Mouse (Mus musculus) kidney, embryonic 14.5 days (tissue): ENCODE measurements around the gene P3h1. TPM values are rescaled to one million over a fixed set of nuclear protein-coding genes. Genes with fewer than 3 reads are reported as not detected.

Source experiments
- ATAC-seq: fragments of 200-750 bp; cut with Nextera tagmentation; 2 replicates; pipeline ENCODE4 v1.8.0; 2017; ENCODE audit warnings: moderate number of reproducible peaks, mild to moderate bottlenecking, moderate TSS enrichment, moderate library complexity; ENCODE audit not compliant: low FRiP score, low TSS enrichment
- H3K27ac ChIP-seq: fragments of 300-500 bp; sonication (generic); 2 replicates; pipeline ENCODE4 v1.5.1; 2014; ENCODE audit warnings: low read depth, mild to moderate bottlenecking, low read length, moderate library complexity, mixed read lengths
- H3K27me3 ChIP-seq: fragments of 300-500 bp; sonication (generic); 2 replicates; pipeline ENCODE4 v1.6.1; 2014; ENCODE audit warnings: mild to moderate bottlenecking, low read length; ENCODE audit not compliant: control insufficient read depth, insufficient read depth
- H3K36me3 ChIP-seq: fragments of 300-500 bp; sonication (generic); 2 replicates; pipeline ENCODE4 v1.6.1; 2014; ENCODE audit warnings: low read length, mixed read lengths; ENCODE audit not compliant: control insufficient read depth, insufficient read depth
- H3K4me1 ChIP-seq: fragments of 300-500 bp; sonication (generic); 2 replicates; pipeline ENCODE4 v1.6.1; 2014; ENCODE audit warnings: low read length, mixed read lengths; ENCODE audit not compliant: control insufficient read depth, insufficient read depth
- H3K4me2 ChIP-seq: fragments of 300-500 bp; sonication (generic); replicated peaks from 2 replicates; pipeline ENCODE4 v1.6.1; 2014; ENCODE audit warnings: low read depth, mild to moderate bottlenecking, low read length
- H3K4me3 ChIP-seq: fragments of 300-500 bp; sonication (generic); 2 replicates; pipeline ENCODE4 v1.5.1; 2014; ENCODE audit warnings: mild to moderate bottlenecking, low read length
- H3K9ac ChIP-seq: fragments of 300-500 bp; sonication (generic); 2 replicates; pipeline ENCODE4 v1.6.1; 2014; ENCODE audit warnings: low read depth, mild to moderate bottlenecking, low read length, moderate library complexity
- H3K9me3 ChIP-seq: fragments of 300-500 bp; sonication (generic); 2 replicates; pipeline ENCODE4 v1.6.1; 2016; ENCODE audit warnings: low read length; ENCODE audit not compliant: control insufficient read depth
- WGBS: fragments of 180-500 bp; shearing (Covaris S2); extraction: QIAGEN DNeasy Blood & Tissue Kit; methylation state at CpG from one replicate; pipeline ENCODE4 v1.1.7; 2014; 5-methylcytosine and 5-hydroxymethylcytosine counted together
- polyA plus RNA-seq: library from polyadenylated mRNA; unstranded; fragments of >200 nt; fragmentation: Nextera tagmentation; extraction: Ambion mirVana; gene quantifications from 2 replicates; pipeline ENCODE4 v1.2.1, GENCODE M21; 2014

Gene P3h1
- polyA plus RNA-seq, 1 experiment from 2014 or later: 34.4 TPM

DNA sequence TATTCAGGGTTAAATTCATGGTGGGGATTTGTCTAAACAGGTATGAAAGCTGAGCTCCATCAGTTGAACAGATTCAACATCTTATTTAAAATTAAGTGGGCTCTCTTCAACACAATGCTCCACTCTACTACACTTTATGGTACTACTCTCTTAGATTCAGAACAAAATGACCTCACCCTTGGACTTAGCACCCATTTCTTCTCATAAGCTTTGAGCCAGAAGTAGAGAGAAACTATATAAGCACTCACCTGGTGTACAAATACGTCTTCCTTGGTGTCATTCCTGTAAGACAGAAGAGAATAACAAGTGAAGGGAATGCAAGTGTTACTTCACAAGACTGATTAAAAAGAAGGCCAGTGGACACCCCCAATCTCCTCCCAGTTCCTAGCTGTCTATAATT is 52.1 kb downstream of the P3h1 start:
- no peaks in the 10 kb centered on the region for H3K9me3 ChIP-seq
- WGBS: 74% methylated on average over 1 of the region's 1 CpGs
- no peak for ATAC-seq
- peaks cover 77% of the 10 kb centered on the region for H3K36me3 ChIP-seq
- no peak overlapping the region for H3K9ac ChIP-seq
- no peak overlapping the region for H3K4me3 ChIP-seq
- H3K4me1 ChIP-seq: no peaks in the 10 kb centered on the region
- H3K4me2 ChIP-seq: no peak overlapping the region
- no peaks in the 10 kb centered on the region for H3K27me3 ChIP-seq
- no peak overlapping the region for H3K27ac ChIP-seq

- Histone ChIP-seq H3K9me3 (no peaks in the 10 kb centered on the region), H3K9ac (no peak overlapping the region), H3K4me1 (no peaks in the 10 kb centered on the region), H3K27me3 (no peaks in the 10 kb centered on the region), H3K4me2 (no peak overlapping the region), H3K36me3 (peaks cover 76% of the 10 kb centered on the region), H3K4me3 (no peak overlapping the region), H3K27ac (peak overlapping the region; percentile 59; the same call in 1 of the 2 replicates)
- no peak for ATAC-seq
- 48% methylated on average over 2 of the region's 2 CpGs for WGBS
Measured at GRCm38 (mm10) chr4:119285336-119285735, 52.6 kb downstream of the P3h1 start.

GRCm38 (mm10) chr4:119291921-119292320 is 59.2 kb downstream of the P3h1 start:
- peak overlapping the region; percentile 97 for H3K4me3 ChIP-seq
- ATAC-seq: no peak
- no peak overlapping the region for H3K27ac ChIP-seq
- peak overlapping the region; percentile 85 for H3K4me2 ChIP-seq
- no peaks in the 10 kb centered on the region for H3K27me3 ChIP-seq
- H3K36me3 ChIP-seq: peaks cover 29% of the 10 kb centered on the region
- peak overlapping the region; percentile 96; the same call in 1 of the 2 replicates for H3K9ac ChIP-seq
- peaks cover 11% of the 10 kb centered on the region for H3K4me1 ChIP-seq
- WGBS: 83% methylated on average over 1 of the region's 1 CpGs
- H3K9me3 ChIP-seq: no peaks in the 10 kb centered on the region

- Histone ChIP-seq H3K36me3 (peaks cover 19% of the 10 kb centered on the region), H3K9me3 (no peaks in the 10 kb centered on the region), H3K27ac (peak overlapping the region; percentile 91), H3K9ac (peak overlapping the region; percentile 96), H3K27me3 (no peaks in the 10 kb centered on the region), H3K4me3 (peak overlapping the region; percentile 97), H3K4me1 (peaks cover 11% of the 10 kb centered on the region), H3K4me2 (peak overlapping the region; percentile 85)
- WGBS: 1% methylated on average over 24 of the region's 24 CpGs
- ATAC-seq: no peak
Measured at GRCm38 (mm10) chr4:119292771-119293573, 60.3 kb downstream of the P3h1 start.

- peak; percentile 36 for ATAC-seq
- H3K27ac ChIP-seq: peak overlapping the region; percentile 91
- H3K36me3 ChIP-seq: peaks cover 11% of the 10 kb centered on the region
- no peaks in the 10 kb centered on the region for H3K27me3 ChIP-seq
- H3K4me2 ChIP-seq: peak overlapping the region; percentile 85
- peak overlapping the region; percentile 97 for H3K4me3 ChIP-seq
- H3K4me1 ChIP-seq: peaks cover 11% of the 10 kb centered on the region
- peak overlapping the region; percentile 96 for H3K9ac ChIP-seq
- WGBS: under 1% methylated on average over 51 of the region's 80 CpGs
- no peaks in the 10 kb centered on the region for H3K9me3 ChIP-seq
Measured at GRCm38 (mm10) chr4:119293574-119294258, 61.0 kb downstream of the P3h1 start.

- Histone ChIP-seq H3K27ac (peak within 1 kb of the TSS; percentile 93), H3K4me2 (peak within 1 kb of the TSS; percentile 85), H3K4me3 (peak within 1 kb of the TSS; percentile 97), H3K36me3 (peaks cover 9% of the 10 kb centered on the region; the same call in 1 of the 2 replicates), H3K27me3 (no peaks in the 10 kb centered on the region), H3K9ac (peak within 1 kb of the TSS; percentile 96), H3K9me3 (no peaks in the 10 kb centered on the region), H3K4me1 (peaks cover 11% of the 10 kb centered on the region)
- peak; percentile 99 for ATAC-seq
- WGBS: under 1% methylated on average over 60 of the region's 61 CpGs
Measured at GRCm38 (mm10) chr4:119294415-119295133, 61.9 kb downstream of the P3h1 start, which contains the start of gene Ybx1. Gene Ybx1, minus strand, starts transcription at chr4:119294604.

DNA sequence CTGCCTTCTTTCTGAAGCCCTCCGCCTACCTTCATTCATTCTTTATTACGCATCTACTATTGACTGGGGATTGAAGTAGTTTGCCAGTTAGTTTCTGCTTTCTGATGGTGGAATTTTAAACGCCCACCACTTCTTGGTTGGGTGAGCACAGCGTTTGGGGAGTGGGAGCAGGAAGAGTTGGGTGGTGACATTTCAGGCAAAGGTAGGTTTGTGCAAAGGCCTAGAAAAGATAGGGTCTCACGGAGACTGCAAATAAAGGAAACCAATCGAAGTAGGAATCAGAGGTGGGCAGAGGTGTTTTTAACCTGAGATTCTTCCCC is 62.4 kb downstream of the P3h1 start:
- H3K4me2 ChIP-seq: peak overlapping the region; percentile 76
- no peaks in the 10 kb centered on the region for H3K27me3 ChIP-seq
- H3K4me3 ChIP-seq: peak overlapping the region; percentile 97
- H3K4me1 ChIP-seq: peaks cover 11% of the 10 kb centered on the region
- H3K27ac ChIP-seq: peak overlapping the region; percentile 93
- WGBS: 7% methylated on average over 6 of the region's 6 CpGs
- peak overlapping the region; percentile 96 for H3K9ac ChIP-seq
- peaks cover 9% of the 10 kb centered on the region; the same call in 1 of the 2 replicates for H3K36me3 ChIP-seq
- no peaks in the 10 kb centered on the region for H3K9me3 ChIP-seq
- ATAC-seq: no peak

GRCm38 (mm10) chr4:119297361-119297760 is 64.6 kb downstream of the P3h1 start:
- no peak for ATAC-seq
- WGBS: 52% methylated on average over 2 of the region's 2 CpGs

More at GRCm38 (mm10) chr4:119297361-119297760, 64.6 kb downstream of the P3h1 start:
- H3K4me2 ChIP-seq: no peak overlapping the region
- peaks cover 6% of the 10 kb centered on the region for H3K4me1 ChIP-seq
- H3K36me3 ChIP-seq: no peaks in the 10 kb centered on the region
- H3K9ac ChIP-seq: no peak overlapping the region
- no peak overlapping the region for H3K4me3 ChIP-seq
- H3K27me3 ChIP-seq: no peaks in the 10 kb centered on the region
- H3K9me3 ChIP-seq: no peaks in the 10 kb centered on the region
- no peak overlapping the region for H3K27ac ChIP-seq
